Mouse (Mus musculus) liver, postnatal 0 days (tissue): ENCODE measurements around the gene Zfhx3. TPM values are rescaled to one million over a fixed set of nuclear protein-coding genes. Genes with fewer than 3 reads are reported as not detected.

Source experiments
- ATAC-seq: fragments of 200-750 bp; cut with Nextera tagmentation; 2 replicates; pipeline ENCODE4 v1.8.0; 2017; ENCODE audit warnings: mild to moderate bottlenecking, moderate library complexity
- DNase-seq: peaks from one replicate; pipeline ENCODE4 v3.0.0-alpha.2; 2016
- H3K27ac ChIP-seq: fragments of 300-500 bp; sonication (generic); 2 replicates; pipeline ENCODE4 v1.5.1; 2014; ENCODE audit warnings: antibody characterized with exemption, moderate library complexity, mild to moderate bottlenecking, low read depth
- H3K27me3 ChIP-seq: fragments of 300-500 bp; sonication (generic); 2 replicates; pipeline ENCODE4 v1.6.1; 2014; ENCODE audit warnings: low read length, control low read depth, mixed read lengths; ENCODE audit not compliant: insufficient read depth
- H3K36me3 ChIP-seq: fragments of 300-500 bp; sonication (generic); replicated peaks from 2 replicates; pipeline ENCODE4 v1.6.1; 2014; ENCODE audit warnings: mild to moderate bottlenecking, control low read depth, low read length, moderate library complexity, mixed read lengths; ENCODE audit not compliant: insufficient read depth
- H3K4me1 ChIP-seq: fragments of 300-500 bp; sonication (generic); 2 replicates; pipeline ENCODE4 v1.6.1; 2014; ENCODE audit warnings: antibody characterized with exemption, mild to moderate bottlenecking, control low read depth; ENCODE audit not compliant: insufficient read depth
- H3K4me2 ChIP-seq: fragments of 300-500 bp; sonication (generic); 2 replicates; pipeline ENCODE4 v1.6.1; 2014; ENCODE audit warnings: low read depth, mild to moderate bottlenecking, low read length, moderate library complexity, mixed read lengths
- H3K4me3 ChIP-seq: fragments of 300-500 bp; sonication (generic); 2 replicates; pipeline ENCODE4 v1.5.1; 2014; ENCODE audit warnings: low read depth, low read length
- H3K9ac ChIP-seq: fragments of 300-500 bp; sonication (generic); replicated peaks from 2 replicates; pipeline ENCODE4 v1.6.1; 2014; ENCODE audit warnings: mild to moderate bottlenecking, moderate library complexity
- H3K9me3 ChIP-seq: fragments of 300-500 bp; sonication (generic); 2 replicates; pipeline ENCODE4 v1.6.1; 2016; ENCODE audit warnings: mild to moderate bottlenecking, control low read depth, low read length, mixed read lengths
- CTCF ChIP-seq: sonication (generic); IDR thresholded peaks from 2 replicates; pipeline ENCODE4 v1.5.1; 2016; ENCODE audit warnings: antibody characterized with exemption, low read depth
- EP300 ChIP-seq: IDR thresholded peaks from 2 replicates; pipeline ENCODE4 v1.6.1; 2016; ENCODE audit warnings: antibody characterized with exemption, low read depth, mild to moderate bottlenecking
- WGBS: fragments of 180-500 bp; shearing (Covaris S2); extraction: QIAGEN DNeasy Blood & Tissue Kit; methylation state at CpG from one replicate; pipeline ENCODE4 v1.1.7; 2014; ENCODE audit not compliant: insufficient replicate concordance; 5-methylcytosine and 5-hydroxymethylcytosine counted together
- polyA plus RNA-seq: library from polyadenylated mRNA; unstranded; fragments of >200 nt; fragmentation: Nextera tagmentation; extraction: Ambion mirVana; gene quantifications from 2 replicates; pipeline ENCODE4 v1.2.1, GENCODE M21; 2015

Zfhx3 gene
- polyA plus RNA-seq, 1 experiment from 2014 or later: 1.2 TPM

- Histone ChIP-seq H3K9ac (peak overlapping the region; percentile 70), H3K4me1 (peaks cover 29% of the 10 kb centered on the region), H3K4me2 (peak overlapping the region; percentile 77), H3K27ac (peak overlapping the region; percentile 69), H3K4me3 (peak overlapping the region; percentile 69), H3K27me3 (0 out of 2 replicates have a peak, but pooled peaks cover 3% of the 10 kb centered on the region), H3K36me3 (no peaks in the 10 kb centered on the region), H3K9me3 (no peaks in the 10 kb centered on the region)
- TF ChIP-seq EP300: no peak
- TF ChIP-seq CTCF: no peak
- DNase-seq: no peak
- ATAC-seq: no peak
- WGBS: 15% methylated on average over 11 of the region's 11 CpGs
Observed at GRCm38 (mm10) chr8:108715416-108715948, 773.0 kb downstream of the Zfhx3 start.

- no peak for ATAC-seq
- Histone ChIP-seq H3K27me3 (0 out of 2 replicates have a peak, but pooled peaks cover 3% of the 10 kb centered on the region), H3K9me3 (no peaks in the 10 kb centered on the region), H3K9ac (no peak overlapping the region), H3K27ac (no peak overlapping the region), H3K4me2 (no peak overlapping the region), H3K4me3 (no peak overlapping the region), H3K4me1 (peaks cover 29% of the 10 kb centered on the region), H3K36me3 (no peaks in the 10 kb centered on the region)
- no peak for TF ChIP-seq CTCF
- no peak for TF ChIP-seq EP300
- no peak for DNase-seq
- 48% methylated on average over 7 of the region's 7 CpGs for WGBS
Observed at GRCm38 (mm10) chr8:108716291-108716811, 773.9 kb downstream of the Zfhx3 start.

GRCm38 (mm10) chr8:108717545-108717944 is 775.1 kb downstream of the Zfhx3 start:
- no peak for ATAC-seq
- H3K9ac ChIP-seq: no peak overlapping the region
- 0 out of 2 replicates have a peak, but pooled peaks cover 3% of the 10 kb centered on the region for H3K27me3 ChIP-seq
- 64% methylated on average over 8 of the region's 8 CpGs for WGBS
- no peak overlapping the region for H3K4me2 ChIP-seq
- H3K4me1 ChIP-seq: peaks cover 30% of the 10 kb centered on the region
- H3K36me3 ChIP-seq: no peaks in the 10 kb centered on the region
- H3K27ac ChIP-seq: no peak overlapping the region
- no peak for DNase-seq
- no peak overlapping the region for H3K4me3 ChIP-seq
- TF ChIP-seq CTCF: no peak
- TF ChIP-seq EP300: no peak
- H3K9me3 ChIP-seq: no peaks in the 10 kb centered on the region

- H3K4me3 ChIP-seq: no peak overlapping the region
Observed at GRCm38 (mm10) chr8:108718031-108718430, 775.6 kb downstream of the Zfhx3 start.

GRCm38 (mm10) chr8:108720840-108721239 is 778.4 kb downstream of the Zfhx3 start:
- WGBS: 23% methylated on average over 4 of the region's 4 CpGs
- no peak overlapping the region for H3K27ac ChIP-seq
- H3K9ac ChIP-seq: no peak overlapping the region
- DNase-seq (no peak), ATAC-seq (no peak)
- no peaks in the 10 kb centered on the region for H3K36me3 ChIP-seq
- H3K27me3 ChIP-seq: no peaks in the 10 kb centered on the region
- peaks cover 40% of the 10 kb centered on the region for H3K4me1 ChIP-seq
- H3K4me3 ChIP-seq: no peak overlapping the region
- no peak for TF ChIP-seq CTCF
- TF ChIP-seq EP300: no peak
- no peak overlapping the region for H3K4me2 ChIP-seq
- H3K9me3 ChIP-seq: no peaks in the 10 kb centered on the region

More at GRCm38 (mm10) chr8:108718031-108718430, 775.6 kb downstream of the Zfhx3 start:
- H3K9ac ChIP-seq: no peak overlapping the region
- no peaks in the 10 kb centered on the region for H3K36me3 ChIP-seq
- no peaks in the 10 kb centered on the region for H3K9me3 ChIP-seq
- 0 out of 2 replicates have a peak, but pooled peaks cover 3% of the 10 kb centered on the region for H3K27me3 ChIP-seq
- H3K4me1 ChIP-seq: peaks cover 35% of the 10 kb centered on the region
- H3K4me2 ChIP-seq: peak overlapping the region; percentile 9; the same call in 1 of the 2 replicates
- H3K27ac ChIP-seq: no peak overlapping the region
- DNase-seq (no peak), ATAC-seq (no peak)
- TF ChIP-seq CTCF (no peak), EP300 (no peak)
- WGBS: 43% methylated on average over 6 of the region's 6 CpGs

GRCm38 (mm10) chr8:108722671-108723513 is 780.4 kb downstream of the Zfhx3 start:
- DNase-seq: peak; percentile 79
- TF ChIP-seq EP300: no peak
- ATAC-seq: peak; percentile 72
- no peak overlapping the region for H3K4me3 ChIP-seq
- no peaks in the 10 kb centered on the region for H3K9me3 ChIP-seq
- peak overlapping the region; percentile 22; the same call in 1 of the 2 replicates for H3K4me2 ChIP-seq
- H3K4me1 ChIP-seq: peaks cover 30% of the 10 kb centered on the region
- 24% methylated on average over 8 of the region's 8 CpGs for WGBS
- no peak overlapping the region for H3K9ac ChIP-seq
- H3K27ac ChIP-seq: peak overlapping the region; percentile 60
- no peaks in the 10 kb centered on the region for H3K36me3 ChIP-seq
- no peaks in the 10 kb centered on the region for H3K27me3 ChIP-seq
